Mouse (Mus musculus) layer of hippocampus, postnatal 10 days (tissue): ENCODE results near the gene Ntf5. TPM values are rescaled to one million over a fixed set of nuclear protein-coding genes. Genes with fewer than 3 reads are reported as not detected.
"Not testable (repeated sequence)": the region's sequence is repeated elsewhere in the genome, so short reads cannot be mapped to it uniquely, and the experiment has no call there.

ENCODE experiments used
- DNase-seq, 2 experiments: peaks; one replicate each; pipeline ENCODE4 v3.0.0; 2021; ENCODE audit warnings: low spot score in 2 of 2
- microRNA-seq, 2 experiments: library from miRNA; unstranded; fragments of <30 nt; microRNA quantifications; one replicate each; pipeline ENCODE4 v1.2.0; 2021
- total RNA-seq, 2 experiments: library from RNA; stranded (reverse); gene quantifications; 2 replicates each; pipeline ENCODE4 v1.2.3; 2021

The Ntf5 gene
- total RNA-seq, 2 experiments from 2014 or later, result 0.18 to 0.22 TPM

DNA sequence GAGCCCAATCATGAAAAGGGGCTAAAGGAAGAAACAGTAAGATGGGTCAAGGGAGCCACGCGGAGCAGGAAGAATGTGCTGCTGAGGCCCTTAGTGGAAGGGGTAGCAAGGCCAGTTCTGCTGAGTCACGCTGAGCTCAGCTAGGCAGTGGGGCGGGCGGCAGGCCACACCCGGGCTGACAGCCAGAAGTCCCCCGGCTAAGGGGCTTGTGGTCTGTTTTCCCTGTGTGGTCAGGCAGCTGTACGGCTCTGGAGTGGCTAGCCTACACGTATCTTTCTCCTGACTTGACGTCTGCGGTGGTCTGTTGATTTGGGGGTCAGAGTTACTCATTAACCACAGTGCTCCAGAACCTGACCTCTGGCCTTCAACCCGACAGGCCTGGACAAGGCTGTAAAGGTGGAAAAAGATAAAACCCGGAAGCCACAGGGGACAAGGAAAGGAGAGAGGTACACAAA, 47.4 kb downstream of the Ntf5 start:
- DNase-seq, result peak in 1 of 2 experiments; percentile 56

DNA sequence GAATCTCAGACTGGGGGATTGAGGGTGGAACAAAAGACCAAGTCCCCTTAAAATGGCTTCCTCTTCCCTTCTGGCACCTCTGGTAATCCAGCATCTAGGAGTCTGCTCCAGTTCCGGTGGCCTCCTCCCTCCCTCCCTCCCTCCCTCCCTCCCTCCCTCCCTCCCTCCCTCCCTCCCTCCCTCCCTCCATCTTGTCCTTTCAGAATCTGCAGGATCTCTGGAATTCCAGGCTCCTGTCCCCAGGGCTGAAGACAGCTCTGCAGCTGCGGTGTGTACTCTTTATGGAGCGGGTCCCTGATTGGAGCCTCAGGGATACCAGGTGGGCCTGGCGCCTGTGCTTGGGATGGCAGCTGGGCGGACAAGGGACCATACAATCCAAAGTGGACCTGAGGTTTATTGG, 47.8 kb downstream of the Ntf5 start:
- DNase-seq, result no peak

- no peak for DNase-seq
Observed at GRCm38 (mm10) chr7:45461781-45462180, 48.3 kb downstream of the Ntf5 start.

DNA sequence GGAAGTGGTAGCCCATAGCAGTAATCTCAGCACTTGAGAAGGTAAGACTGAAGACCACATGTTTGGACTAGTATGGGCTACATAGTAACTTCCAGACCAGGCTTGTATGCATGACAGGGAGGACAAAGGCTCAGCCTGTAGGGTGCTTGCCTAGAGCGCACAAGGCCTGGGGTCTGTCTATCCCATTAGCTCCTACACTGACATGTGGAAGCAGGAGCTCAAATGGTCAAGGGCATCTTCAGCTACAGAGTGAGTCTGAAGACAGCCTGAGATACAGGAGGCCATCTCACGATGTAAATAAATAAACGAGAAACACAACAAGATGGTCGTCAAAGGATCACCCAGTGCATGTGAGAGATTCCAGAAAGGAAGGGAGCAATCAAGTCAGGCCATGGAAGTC, 48.8 kb downstream of the Ntf5 start:
- no peak for DNase-seq

GRCm38 (mm10) chr7:45462868-45463267, 49.4 kb downstream of the Ntf5 start:
- not testable (repeated sequence) for DNase-seq

DNA sequence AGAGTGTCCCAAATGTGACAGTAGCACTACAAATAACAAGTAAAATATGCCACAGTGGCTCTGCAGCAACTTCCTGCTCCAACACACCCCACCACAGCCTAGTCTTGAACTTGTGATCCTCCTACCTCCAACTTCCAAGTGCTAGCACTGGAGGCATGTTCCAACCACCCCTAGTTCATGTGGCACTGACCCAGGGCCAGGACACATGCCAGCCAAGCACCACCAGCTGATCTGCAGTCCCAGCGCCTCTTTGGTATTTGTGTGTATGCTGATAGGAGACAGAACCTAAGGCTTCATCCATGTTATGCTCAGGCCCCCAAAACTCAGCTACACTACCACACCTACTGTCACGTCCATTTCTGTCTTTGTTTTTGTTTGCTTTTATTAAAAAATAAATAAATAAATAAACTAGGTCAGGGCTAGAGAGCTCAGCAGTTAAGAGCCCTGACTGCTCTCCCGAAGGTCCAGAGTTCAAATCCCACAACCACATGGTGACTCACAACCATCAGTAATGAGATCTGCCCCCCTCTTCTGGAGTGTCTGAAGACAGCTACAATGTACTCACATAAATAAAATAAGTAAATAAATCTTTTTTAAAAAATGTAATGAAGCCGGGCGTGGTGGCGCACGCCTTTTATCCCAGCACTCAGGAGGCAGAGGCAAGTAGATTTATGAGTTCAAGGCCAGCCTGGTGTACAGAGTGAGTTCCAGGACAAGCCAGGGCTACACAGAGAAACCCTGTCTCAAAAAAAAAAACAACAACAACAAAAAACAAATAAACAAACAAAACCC, 50.7 kb downstream of the Ntf5 start:
- no peak for DNase-seq

DNA sequence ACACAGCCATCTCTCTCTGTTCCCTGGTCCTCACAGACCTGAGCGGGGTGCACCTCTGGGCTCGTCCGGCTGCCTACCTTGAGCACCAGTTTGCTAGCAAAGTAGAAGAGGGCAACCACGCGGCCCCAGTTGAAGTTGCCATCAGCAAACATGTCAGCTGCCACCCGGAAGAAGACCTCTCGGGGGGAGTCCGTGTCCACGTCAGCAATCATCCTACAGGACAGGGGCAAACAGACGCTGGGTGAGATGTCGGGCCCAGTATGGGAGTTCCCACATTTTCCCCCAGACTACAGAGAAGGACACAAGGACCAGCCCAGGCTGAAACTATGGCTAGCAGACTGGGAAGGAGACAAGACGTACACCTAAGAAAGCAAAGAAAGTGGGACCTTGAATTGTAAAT, 51.6 kb downstream of the Ntf5 start:
- no peak for DNase-seq

- no peak for DNase-seq
Observed at GRCm38 (mm10) chr7:45465549-45465948, 52.1 kb downstream of the Ntf5 start.

GRCm38 (mm10) chr7:45466283-45467089, 53.0 kb downstream of the Ntf5 start, which contains the start of gene Bax:
Gene Bax, minus strand, starts transcription at chr7:45466898.
- DNase-seq, result peak; percentile 93 to 97

Small RNA genes lying within 50 kb of the gene (microRNA-seq; reads per million reads assigned to microRNA genes)
- gene Gm22133, result 0 reads per million in 2 experiments

Other genes starting within 250 kb of the Ntf5 start
- 1,000 to 10,000 TPM; 1,094 to 1,136 TPM for gene Slc17a7, start 249.7 kb upstream of the Ntf5 start, total RNA-seq
- under 1 TPM; 0.18 to 0.43 TPM for gene Gfy, start 234.1 kb upstream of the Ntf5 start, total RNA-seq
- gene Pth2, start 232.7 kb upstream of the Ntf5 start, total RNA-seq, result not detected
- 1 to 10 TPM; 2.2 to 2.9 TPM for gene Ccdc155, start 208.8 kb upstream of the Ntf5 start, total RNA-seq
- gene Dkkl1, start 201.5 kb upstream of the Ntf5 start, total RNA-seq, result 10 to 100 TPM in 1 of 2 experiments, 1 to 10 TPM in 1; 8.3 to 10.7 TPM
- 10 to 100 TPM; 12.5 to 13.7 TPM for gene Tead2, start 197.9 kb upstream of the Ntf5 start, total RNA-seq
- gene Cd37, start 174.6 kb upstream of the Ntf5 start, total RNA-seq, result 1 to 10 TPM; 4.6 to 5.0 TPM
- 1 to 10 TPM; 1.0 to 1.2 TPM for gene Slc6a16, start 172.6 kb upstream of the Ntf5 start, total RNA-seq
- gene Slc6a21, start 136.2 kb upstream of the Ntf5 start, total RNA-seq, result not detected
- 10 to 100 TPM; 19.6 to 20.9 TPM for gene Trpm4, start 79.9 kb upstream of the Ntf5 start, total RNA-seq
- gene Hrc, start 78.4 kb upstream of the Ntf5 start, total RNA-seq, result under 1 TPM; 0.85 to 0.96 TPM
- gene Ppfia3, start 46.7 kb upstream of the Ntf5 start, total RNA-seq, result 100 to 1,000 TPM; 124 to 128 TPM
- gene Lin7b, start 43.1 kb upstream of the Ntf5 start, total RNA-seq, result 100 to 1,000 TPM; 137 to 163 TPM
- gene Snrnp70, start 18.0 kb upstream of the Ntf5 start, total RNA-seq, result 100 to 1,000 TPM; 393 to 440 TPM
- not detected for gene Kcna7, start 8.0 kb upstream of the Ntf5 start, total RNA-seq
- gene Lhb, start 7.1 kb downstream of the Ntf5 start, total RNA-seq, result under 1 TPM in 1 of 2 experiments, not detected in 1; 0.75 TPM
- gene Gys1, start 21.1 kb downstream of the Ntf5 start, total RNA-seq, result 10 to 100 TPM; 18.9 to 20.9 TPM
- gene Ruvbl2, start 24.4 kb downstream of the Ntf5 start, total RNA-seq, result 10 to 100 TPM; 44.5 to 44.9 TPM
- gene Ftl1, start 46.2 kb downstream of the Ntf5 start, total RNA-seq, result 100 to 1,000 TPM; 429 to 433 TPM
- 100 to 1,000 TPM; 103 to 123 TPM for gene Bax, start 53.2 kb downstream of the Ntf5 start, total RNA-seq
- under 1 TPM in 1 of 2 experiments, not detected in 1; 0.23 TPM for gene Tulp2, start 68.2 kb downstream of the Ntf5 start, total RNA-seq
- gene Gm45808, start 73.1 kb downstream of the Ntf5 start, total RNA-seq, result 1 to 10 TPM; 1.2 to 1.4 TPM
- gene Dhdh, start 75.1 kb downstream of the Ntf5 start, total RNA-seq, result 1 to 10 TPM; 2.0 to 2.6 TPM
- gene Nucb1, start 96.7 kb downstream of the Ntf5 start, total RNA-seq, result 100 to 1,000 TPM; 107 to 117 TPM
- 10 to 100 TPM; 23.6 to 29.3 TPM for gene Ppp1r15a, start 112.6 kb downstream of the Ntf5 start, total RNA-seq
- under 1 TPM; 0.80 to 0.94 TPM for gene Plekha4, start 112.6 kb downstream of the Ntf5 start, total RNA-seq
- gene Hsd17b14, start 141.2 kb downstream of the Ntf5 start, total RNA-seq, result not detected
- gene Bcat2, start 156.5 kb downstream of the Ntf5 start, total RNA-seq, result 10 to 100 TPM; 20.8 to 22.9 TPM
- not detected for gene Fgf21, start 201.8 kb downstream of the Ntf5 start, total RNA-seq
- under 1 TPM; 0.20 to 0.71 TPM for gene Fut1, start 203.6 kb downstream of the Ntf5 start, total RNA-seq
- not detected for gene Izumo1, start 208.1 kb downstream of the Ntf5 start, total RNA-seq
- gene Rasip1, start 213.8 kb downstream of the Ntf5 start, total RNA-seq, result 10 to 100 TPM; 13.9 to 14.5 TPM
- gene Mamstr, start 226.3 kb downstream of the Ntf5 start, total RNA-seq, result 1 to 10 TPM; 1.7 TPM